Mouse (Mus musculus) kidney, embryonic 14.5 days (tissue): ENCODE measurements around the gene Syngr3. TPM values are rescaled to one million over a fixed set of nuclear protein-coding genes. Genes with fewer than 3 reads are reported as not detected.
"Not testable (repeated sequence)": the region's sequence is repeated elsewhere in the genome, so short reads cannot be mapped to it uniquely, and the experiment has no call there.

Experiments
- ATAC-seq: fragments of 200-750 bp; cut with Nextera tagmentation; 2 replicates; pipeline ENCODE4 v1.8.0; 2017; ENCODE audit warnings: moderate number of reproducible peaks, mild to moderate bottlenecking, moderate TSS enrichment, moderate library complexity; ENCODE audit not compliant: low FRiP score, low TSS enrichment
- H3K27ac ChIP-seq: fragments of 300-500 bp; sonication (generic); 2 replicates; pipeline ENCODE4 v1.5.1; 2014; ENCODE audit warnings: low read depth, mild to moderate bottlenecking, low read length, moderate library complexity, mixed read lengths
- H3K27me3 ChIP-seq: fragments of 300-500 bp; sonication (generic); 2 replicates; pipeline ENCODE4 v1.6.1; 2014; ENCODE audit warnings: mild to moderate bottlenecking, low read length; ENCODE audit not compliant: control insufficient read depth, insufficient read depth
- H3K36me3 ChIP-seq: fragments of 300-500 bp; sonication (generic); 2 replicates; pipeline ENCODE4 v1.6.1; 2014; ENCODE audit warnings: low read length, mixed read lengths; ENCODE audit not compliant: control insufficient read depth, insufficient read depth
- H3K4me1 ChIP-seq: fragments of 300-500 bp; sonication (generic); 2 replicates; pipeline ENCODE4 v1.6.1; 2014; ENCODE audit warnings: low read length, mixed read lengths; ENCODE audit not compliant: control insufficient read depth, insufficient read depth
- H3K4me2 ChIP-seq: fragments of 300-500 bp; sonication (generic); replicated peaks from 2 replicates; pipeline ENCODE4 v1.6.1; 2014; ENCODE audit warnings: low read depth, mild to moderate bottlenecking, low read length
- H3K4me3 ChIP-seq: fragments of 300-500 bp; sonication (generic); 2 replicates; pipeline ENCODE4 v1.5.1; 2014; ENCODE audit warnings: mild to moderate bottlenecking, low read length
- H3K9ac ChIP-seq: fragments of 300-500 bp; sonication (generic); 2 replicates; pipeline ENCODE4 v1.6.1; 2014; ENCODE audit warnings: low read depth, mild to moderate bottlenecking, low read length, moderate library complexity
- H3K9me3 ChIP-seq: fragments of 300-500 bp; sonication (generic); 2 replicates; pipeline ENCODE4 v1.6.1; 2016; ENCODE audit warnings: low read length; ENCODE audit not compliant: control insufficient read depth
- whole genome bisulfite sequencing: fragments of 180-500 bp; shearing (Covaris S2); extraction: QIAGEN DNeasy Blood & Tissue Kit; methylation state at CpG from one replicate; pipeline ENCODE4 v1.1.7; 2014; 5-methylcytosine and 5-hydroxymethylcytosine counted together
- polyA plus RNA-seq: library from polyadenylated mRNA; unstranded; fragments of >200 nt; fragmentation: Nextera tagmentation; extraction: Ambion mirVana; gene quantifications from 2 replicates; pipeline ENCODE4 v1.2.1, GENCODE M21; 2014

Syngr3 gene
- polyA plus RNA-seq, 1 experiment from 2014 or later, result 1.2 TPM

DNA sequence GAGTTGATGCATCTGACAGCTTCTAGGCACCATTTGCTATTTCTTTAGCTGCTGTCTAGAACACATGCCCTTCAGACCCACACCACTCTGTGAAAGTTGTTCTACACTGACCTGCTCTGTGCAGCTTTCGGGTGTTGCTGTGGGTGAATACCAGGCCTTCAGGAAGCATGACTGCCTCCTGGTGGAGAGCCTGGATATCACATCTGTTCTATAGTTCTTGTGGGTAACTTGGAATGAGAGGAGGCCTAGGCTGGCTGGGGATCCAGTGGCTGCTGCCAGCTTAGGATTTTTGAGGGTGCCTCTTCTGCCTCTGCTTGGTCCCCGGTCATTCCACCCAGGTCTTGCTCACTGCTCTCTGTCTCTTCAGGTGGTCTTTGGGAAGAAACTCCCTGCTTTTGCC, 13.6 kb downstream of the Syngr3 start:
- Histone ChIP-seq H3K4me3 (no peak overlapping the region), H3K4me1 (peaks cover 12% of the 10 kb centered on the region), H3K9me3 (no peaks in the 10 kb centered on the region), H3K27me3 (no peaks in the 10 kb centered on the region), H3K4me2 (no peak overlapping the region), H3K27ac (no peak overlapping the region), H3K9ac (no peak overlapping the region), H3K36me3 (peaks cover 47% of the 10 kb centered on the region)
- 68% methylated on average over 2 of the region's 2 CpGs for WGBS
- no peak for ATAC-seq

DNA sequence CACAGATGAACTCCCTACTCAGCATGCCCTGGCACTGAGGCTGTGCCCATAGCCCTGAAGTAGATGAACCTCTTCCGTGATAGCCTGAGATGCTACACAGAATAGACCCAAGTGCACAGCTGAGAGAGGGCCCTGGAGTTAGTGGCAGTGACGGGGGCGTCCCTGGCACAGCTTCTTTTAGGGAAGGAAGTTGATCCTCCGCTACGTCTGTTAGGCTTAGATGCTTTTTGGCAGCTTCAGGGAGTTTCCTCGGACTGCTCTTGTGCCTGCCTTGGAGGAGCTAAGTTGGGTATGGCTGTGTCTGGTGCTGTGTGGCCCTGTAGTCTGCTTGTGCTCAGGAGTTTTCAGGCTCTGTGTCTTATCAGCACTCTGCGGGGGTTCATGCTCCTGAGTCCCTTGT, 15.5 kb downstream of the Syngr3 start:
- ATAC-seq, result no peak

DNA sequence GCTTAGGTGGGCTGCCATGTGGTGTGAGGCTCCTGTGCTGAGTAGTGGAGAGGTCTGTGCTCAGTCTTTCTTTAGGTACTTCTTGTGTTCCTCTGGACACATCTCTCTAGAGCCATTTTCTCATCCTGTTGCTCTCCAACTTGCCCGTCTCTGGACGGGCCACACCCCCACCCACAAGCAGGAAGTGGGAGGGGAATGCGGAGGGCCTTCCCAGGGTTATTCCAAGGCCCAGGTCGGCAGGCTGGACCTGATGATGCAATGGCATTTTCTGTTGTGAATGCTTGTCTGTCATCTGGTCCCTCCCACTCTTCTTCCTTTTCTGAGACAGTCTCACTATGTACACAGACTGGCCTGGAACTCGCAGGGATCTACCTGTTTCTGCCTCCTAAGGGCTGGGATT, 17.6 kb downstream of the Syngr3 start:
- H3K4me1 ChIP-seq, result peaks cover 26% of the 10 kb centered on the region
- 18% methylated on average over 5 of the region's 5 CpGs for WGBS
- H3K36me3 ChIP-seq, result peaks cover 7% of the 10 kb centered on the region
- no peak overlapping the region for H3K4me3 ChIP-seq
- no peak overlapping the region for H3K27ac ChIP-seq
- no peak for ATAC-seq
- H3K9ac ChIP-seq, result 0 out of 2 replicates have a peak overlapping the region, but pooled peaks have one; percentile 32
- H3K27me3 ChIP-seq, result no peaks in the 10 kb centered on the region
- no peak overlapping the region; the same call in 1 of the 2 replicates for H3K4me2 ChIP-seq
- no peaks in the 10 kb centered on the region for H3K9me3 ChIP-seq

More for the DNA sequence above, 15.5 kb downstream of the Syngr3 start:
- Histone ChIP-seq H3K9ac (no peak overlapping the region), H3K9me3 (no peaks in the 10 kb centered on the region), H3K27ac (no peak overlapping the region), H3K4me3 (no peak overlapping the region), H3K36me3 (peaks cover 28% of the 10 kb centered on the region), H3K27me3 (no peaks in the 10 kb centered on the region), H3K4me2 (no peak overlapping the region), H3K4me1 (peaks cover 22% of the 10 kb centered on the region)
- WGBS, result 84% methylated on average over 7 of the region's 7 CpGs

DNA sequence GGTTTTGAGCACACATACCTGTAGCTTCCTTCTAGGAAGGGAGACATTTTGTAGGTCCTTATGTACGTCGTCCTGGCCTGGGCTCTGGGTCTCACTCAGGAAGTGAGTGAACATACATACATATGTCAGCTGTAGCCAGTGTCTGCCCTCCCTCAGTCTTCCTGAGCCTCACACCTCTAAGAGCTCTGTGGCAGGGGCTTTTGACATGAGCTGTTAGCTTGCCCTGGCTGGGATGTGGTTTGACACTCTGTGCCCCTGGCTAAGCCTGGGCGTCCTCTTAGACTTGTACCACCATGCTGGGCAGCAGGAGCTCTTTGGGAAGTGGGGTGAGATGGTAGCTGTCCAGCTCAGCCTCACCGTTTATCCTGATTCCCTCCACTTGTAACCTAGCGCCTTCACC, 18.4 kb downstream of the Syngr3 start:
- ATAC-seq, result no peak
- Histone ChIP-seq H3K36me3 (no peaks in the 10 kb centered on the region; the same call in 1 of the 2 replicates), H3K4me1 (peaks cover 26% of the 10 kb centered on the region), H3K4me2 (peak overlapping the region; percentile 87), H3K27ac (no peak overlapping the region), H3K9me3 (no peaks in the 10 kb centered on the region), H3K27me3 (no peaks in the 10 kb centered on the region), H3K9ac (peak overlapping the region; percentile 97; the same call in 1 of the 2 replicates), H3K4me3 (no peak overlapping the region)
- WGBS, result 69% methylated on average over 5 of the region's 5 CpGs

DNA sequence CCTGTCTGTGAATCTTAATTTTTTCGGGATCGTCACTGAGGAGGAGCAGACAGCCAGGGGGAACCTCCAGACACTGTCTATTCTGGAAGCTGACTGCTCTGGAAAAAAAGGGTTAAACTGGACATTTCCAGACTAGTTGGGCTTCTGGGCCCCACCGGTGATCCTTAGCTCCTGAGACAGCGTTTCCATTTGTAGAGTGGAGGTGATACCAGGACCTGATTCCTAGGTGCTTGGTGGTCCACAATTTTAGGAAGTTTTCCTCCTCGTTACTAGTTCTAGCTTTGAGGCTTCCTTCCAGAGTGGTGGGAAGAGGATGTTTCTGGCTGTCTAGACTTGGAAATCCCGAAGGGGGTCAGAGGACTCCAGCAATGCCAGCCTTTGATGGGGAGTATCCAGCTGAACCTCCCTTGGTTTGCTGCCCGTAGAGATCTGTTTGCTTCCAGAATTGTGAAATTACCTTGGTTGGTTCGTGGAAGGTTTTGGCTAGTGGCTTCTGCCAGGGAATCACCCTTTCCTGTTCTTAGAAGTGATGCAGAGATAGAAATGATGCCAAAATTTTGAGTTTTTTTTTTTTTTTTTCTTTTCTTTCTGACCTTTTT, 19.4 kb downstream of the Syngr3 start:
- no peaks in the 10 kb centered on the region for H3K9me3 ChIP-seq
- H3K27ac ChIP-seq, result peak overlapping the region; percentile 84; the same call in 1 of the 2 replicates
- peak overlapping the region; percentile 87 for H3K4me2 ChIP-seq
- H3K9ac ChIP-seq, result peak overlapping the region; percentile 97
- ATAC-seq, result no peak
- WGBS, result 9% methylated on average over 8 of the region's 8 CpGs
- H3K4me1 ChIP-seq, result peaks cover 26% of the 10 kb centered on the region
- H3K36me3 ChIP-seq, result no peaks in the 10 kb centered on the region; the same call in 1 of the 2 replicates
- H3K4me3 ChIP-seq, result peak overlapping the region; percentile 98
- no peaks in the 10 kb centered on the region for H3K27me3 ChIP-seq

DNA sequence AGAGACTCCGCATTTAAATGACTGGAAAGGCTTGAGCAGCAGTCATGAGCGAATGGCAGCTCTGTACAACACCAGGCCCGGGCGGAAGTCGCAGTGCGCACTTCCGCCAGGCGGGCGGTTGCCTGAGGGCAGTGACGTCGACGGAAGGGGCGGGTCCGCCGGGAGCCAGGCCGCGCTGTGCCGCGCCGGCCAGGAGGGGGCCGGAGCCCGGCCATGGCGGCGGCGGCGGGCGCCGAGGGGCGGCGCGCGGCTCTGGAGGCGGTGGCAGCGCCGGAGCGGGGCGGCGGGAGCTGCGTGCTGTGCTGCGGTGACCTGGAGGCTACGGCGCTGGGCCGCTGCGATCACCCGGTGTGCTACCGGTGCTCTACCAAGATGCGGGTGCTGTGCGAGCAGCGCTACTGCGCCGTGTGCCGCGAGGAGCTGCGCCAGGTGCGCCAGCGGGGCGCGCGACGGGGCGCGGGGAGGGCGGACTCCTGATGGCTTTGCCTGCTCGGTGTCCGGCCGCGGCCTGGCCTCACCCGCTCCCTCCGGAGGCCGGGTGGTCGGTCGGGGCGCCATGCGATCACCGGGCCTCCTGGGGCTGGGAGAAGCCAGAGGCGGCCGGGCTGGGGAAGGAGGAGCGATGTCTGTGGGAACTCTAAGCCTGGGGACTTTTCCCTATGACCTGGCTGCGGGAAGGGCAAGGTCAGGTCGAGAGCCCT, 20.1 kb downstream of the Syngr3 start, which contains the start of gene Zfp598:
Gene Zfp598 (plus strand): TSS at position 143 of the 701 bp plus-strand sequence.
- no peaks in the 10 kb centered on the region for H3K9me3 ChIP-seq
- WGBS, result under 1% methylated on average over 77 of the region's 80 CpGs
- peak within 1 kb of the TSS; percentile 87 for H3K4me2 ChIP-seq
- peak within 1 kb of the TSS; percentile 98 for H3K4me3 ChIP-seq
- H3K27me3 ChIP-seq, result no peaks in the 10 kb centered on the region
- peak within 1 kb of the TSS; percentile 84 for H3K27ac ChIP-seq
- no peaks in the 10 kb centered on the region; the same call in 1 of the 2 replicates for H3K36me3 ChIP-seq
- peaks cover 26% of the 10 kb centered on the region for H3K4me1 ChIP-seq
- peak; percentile 98 for ATAC-seq
- peak within 1 kb of the TSS; percentile 97 for H3K9ac ChIP-seq

DNA sequence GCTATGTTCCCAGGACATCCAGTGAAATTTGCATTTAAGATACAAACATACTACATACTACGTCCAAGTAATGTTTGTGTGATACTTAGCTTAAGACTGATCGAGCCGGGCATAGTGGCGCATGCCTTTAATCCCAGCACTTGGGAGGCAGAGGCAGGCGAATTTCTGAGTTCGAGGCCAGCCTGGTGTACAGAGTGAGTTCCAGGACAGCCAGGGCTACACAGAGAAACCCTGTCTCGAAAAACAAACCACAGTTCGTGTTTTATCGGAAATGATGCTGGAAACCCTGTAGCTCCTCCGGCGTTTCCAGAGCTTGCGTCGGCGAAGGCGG, 20.6 kb downstream of the Syngr3 start:
- H3K36me3 ChIP-seq, H3K9me3 ChIP-seq, H3K27me3 ChIP-seq, ATAC-seq: not testable (repeated sequence)
- Histone ChIP-seq H3K4me2 (peak overlapping the region; percentile 87), H3K27ac (peak overlapping the region; percentile 12), H3K4me3 (peak overlapping the region; percentile 98), H3K4me1 (peaks cover 26% of the 10 kb centered on the region), H3K9ac (peak overlapping the region; percentile 97)
- WGBS, result 13% methylated on average over 15 of the region's 15 CpGs

DNA sequence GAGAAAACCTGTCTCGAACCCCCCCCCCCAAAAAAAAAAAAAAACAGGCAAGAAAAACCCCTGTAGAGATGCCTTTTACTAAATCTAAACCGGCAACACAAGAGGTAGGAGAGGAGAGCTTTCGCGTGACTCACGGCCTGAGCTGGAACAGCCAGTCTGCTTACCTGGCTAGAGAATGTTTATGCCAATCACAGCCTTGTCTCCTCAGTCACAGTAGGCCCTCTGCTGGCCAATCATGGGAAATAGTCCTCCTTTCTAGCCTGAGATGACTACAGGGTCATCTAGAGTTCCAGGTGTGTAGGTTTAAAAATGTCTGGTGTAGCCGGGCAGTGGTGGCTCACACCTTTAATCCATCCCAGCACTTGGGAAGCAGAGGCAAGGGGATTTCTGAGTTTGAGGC, 22.3 kb downstream of the Syngr3 start:
- Histone ChIP-seq H3K36me3 (no peaks in the 10 kb centered on the region), H3K27ac (no peak overlapping the region), H3K4me3 (no peak overlapping the region), H3K4me1 (peaks cover 26% of the 10 kb centered on the region), H3K4me2 (no peak overlapping the region), H3K9me3 (no peaks in the 10 kb centered on the region), H3K27me3 (0 out of 2 replicates have a peak, but pooled peaks cover 3% of the 10 kb centered on the region), H3K9ac (no peak overlapping the region)
- 25% methylated on average over 6 of the region's 6 CpGs for WGBS
- no peak; the same call in 1 of the 2 replicates for ATAC-seq

DNA sequence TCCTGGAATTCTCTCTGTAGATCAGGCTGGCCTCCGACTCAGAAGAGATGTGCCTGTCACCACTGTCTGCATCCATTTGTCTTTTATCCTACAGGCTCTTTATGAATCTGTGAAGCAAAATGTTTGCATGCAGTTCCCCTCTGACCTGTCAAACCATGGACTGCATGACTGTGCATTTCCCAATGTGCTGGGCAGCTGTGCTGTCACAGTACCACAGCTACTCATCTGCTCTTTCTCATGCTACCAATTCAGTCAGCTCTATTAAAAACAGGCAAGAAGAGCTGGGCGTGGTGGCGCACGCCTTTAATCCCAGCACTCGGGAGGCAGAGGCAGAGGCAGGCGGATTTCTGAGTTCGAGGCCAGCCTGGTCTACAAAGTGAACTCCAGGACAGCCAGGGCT, 22.7 kb downstream of the Syngr3 start:
- not testable (repeated sequence) for H3K9me3 ChIP-seq, H3K4me2 ChIP-seq, ATAC-seq, H3K9ac ChIP-seq, H3K4me3 ChIP-seq, H3K36me3 ChIP-seq, H3K27me3 ChIP-seq, H3K27ac ChIP-seq
- peaks cover 22% of the 10 kb centered on the region for H3K4me1 ChIP-seq
- 70% methylated on average over 7 of the region's 7 CpGs for WGBS
